Mouse (Mus musculus) kidney, postnatal 14 days (tissue): ENCODE measurements at regions not wholly inside any gene's neighbourhood (a gene's known extent, or its start where the extent isn't known, plus 50 kb on each side); places are given as distances from the start of the nearest gene placed in this dataset.

Source experiments
- DNase-seq: peaks from one replicate; pipeline ENCODE4 v3.0.0; 2022; ENCODE audit warnings: mixed read lengths

DNA sequence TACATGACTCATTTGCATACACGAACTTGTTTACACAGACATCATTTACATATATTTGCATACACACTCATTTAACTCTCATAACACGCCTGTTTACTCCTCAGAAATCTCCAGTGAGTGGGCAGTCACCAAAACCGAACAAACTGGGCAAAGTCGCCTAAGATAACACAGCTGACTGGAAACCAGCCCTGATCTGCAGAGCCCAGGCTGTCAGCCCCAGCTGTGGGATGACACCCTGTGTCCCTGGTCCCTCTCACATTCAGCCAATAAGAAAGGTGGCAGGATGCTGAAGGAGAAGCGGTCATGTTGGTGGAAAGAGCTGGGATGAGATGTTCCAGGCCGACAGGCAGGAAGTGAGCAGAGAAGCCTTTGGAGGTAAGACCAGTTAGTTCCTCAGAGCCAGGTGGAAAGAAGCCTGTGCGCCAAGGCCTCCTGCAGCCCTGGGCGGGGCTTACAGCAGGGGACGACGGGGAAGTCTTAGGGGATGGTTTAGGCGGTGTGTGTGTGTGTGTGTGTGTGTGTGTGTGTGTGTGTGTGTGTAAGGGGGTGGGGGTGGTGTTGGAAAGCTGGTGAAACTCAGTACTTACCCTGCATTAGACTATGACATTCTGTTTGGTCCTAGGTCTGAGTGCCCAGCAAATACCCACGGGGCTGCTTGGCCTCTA, 69.8 kb upstream of the Slc45a1 start:
- no peak for DNase-seq

DNA sequence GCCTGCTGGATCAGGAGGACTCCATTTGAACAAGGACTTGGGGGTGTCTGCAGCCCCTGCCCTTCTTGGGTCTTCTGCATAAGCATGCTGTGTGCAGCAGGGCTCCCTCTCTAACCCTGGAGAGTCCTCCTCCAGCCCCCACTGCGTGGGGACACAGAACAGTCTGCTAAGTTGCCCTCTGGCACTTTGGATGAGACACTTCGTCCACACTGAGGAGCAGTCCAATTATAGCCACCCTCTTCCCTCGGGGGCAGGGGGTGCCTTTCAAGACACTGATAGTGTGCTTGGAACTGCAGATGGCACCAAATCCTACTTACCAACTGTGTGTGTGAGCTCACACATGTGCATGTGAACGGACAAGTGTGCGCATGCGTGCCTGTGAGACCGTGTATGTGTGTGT, 65.9 kb upstream of the Slc45a1 start:
- DNase-seq, result peak; percentile 45

DNA sequence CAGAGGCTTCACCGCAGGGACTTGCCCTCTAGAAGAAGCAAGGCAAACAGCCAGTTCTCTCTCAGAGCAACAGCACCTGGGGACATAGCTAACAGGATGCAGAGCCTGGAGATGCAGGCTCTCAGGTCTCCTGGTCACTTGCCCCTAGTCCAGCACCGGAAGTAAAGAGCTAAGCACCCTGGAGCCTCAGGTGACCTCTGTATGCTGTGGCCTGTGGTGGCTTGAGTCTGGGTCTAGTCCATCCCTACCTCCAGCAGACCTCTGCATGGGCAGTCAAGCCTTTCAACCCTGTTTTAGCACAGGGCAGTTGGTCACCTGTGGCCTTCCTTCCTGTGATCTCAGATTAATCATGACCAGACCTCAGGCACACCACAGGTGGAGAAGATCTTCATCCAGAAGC, 63.1 kb upstream of the Slc45a1 start:
- peak; percentile 81 for DNase-seq

DNA sequence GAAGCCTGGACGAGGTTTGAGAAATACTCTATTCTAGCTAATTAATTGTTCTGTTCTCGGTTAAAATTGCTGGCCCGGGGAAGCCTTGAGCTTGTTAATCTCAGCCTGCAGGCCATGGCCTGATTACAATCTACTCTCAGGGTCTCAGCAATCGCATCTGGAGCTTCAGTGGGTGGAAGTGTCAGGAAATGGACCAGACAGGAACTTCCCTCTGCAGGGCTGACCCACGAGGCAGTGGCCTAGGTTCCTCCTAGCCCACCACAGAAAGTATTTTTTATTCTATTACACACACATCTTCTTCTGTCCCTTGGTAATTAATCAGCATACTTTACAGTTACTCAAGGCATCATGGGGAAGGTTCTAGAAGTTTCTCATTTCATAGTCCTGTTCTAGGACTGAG, 61.3 kb upstream of the Slc45a1 start:
- DNase-seq, result peak; percentile 35

DNA sequence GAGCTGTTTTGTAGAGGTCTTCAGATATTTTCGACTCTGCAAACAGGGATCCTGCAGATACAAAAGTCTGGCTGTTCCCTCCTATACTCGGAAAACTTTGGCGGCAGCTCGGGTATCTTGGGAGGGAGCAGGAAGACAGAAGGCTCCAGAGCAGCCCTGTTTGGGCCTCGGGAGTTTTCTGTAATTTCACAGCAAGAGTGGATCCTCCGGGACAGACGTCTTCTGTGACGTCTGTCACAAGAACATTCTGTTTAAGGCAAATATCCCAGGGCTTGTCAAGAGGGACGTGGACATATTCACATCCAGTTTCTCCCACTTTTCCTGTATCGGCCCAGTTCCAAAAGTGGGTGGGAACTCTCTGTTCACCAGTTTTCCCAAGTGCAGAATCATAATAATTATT, 60.9 kb upstream of the Slc45a1 start:
- DNase-seq, result no peak

DNA sequence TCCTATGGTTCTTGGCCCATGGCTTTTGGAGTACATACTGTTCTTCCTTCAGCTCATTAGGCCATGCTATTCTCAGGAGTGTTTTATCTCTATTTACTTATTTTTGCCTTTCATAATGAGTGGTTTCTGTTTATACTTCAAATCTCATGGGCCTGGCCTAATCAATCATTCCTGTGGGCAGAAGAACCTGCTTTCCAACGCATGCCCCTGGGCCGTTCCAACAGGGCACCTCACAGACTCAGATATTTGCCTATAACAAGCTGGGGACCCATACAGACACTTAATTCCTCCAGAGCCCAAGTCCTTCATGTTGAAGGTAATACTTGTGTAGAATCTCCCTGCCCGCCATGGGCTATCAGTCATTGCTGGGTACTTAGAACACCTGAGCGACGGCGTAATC, 59.7 kb upstream of the Slc45a1 start:
- DNase-seq, result no peak

DNA sequence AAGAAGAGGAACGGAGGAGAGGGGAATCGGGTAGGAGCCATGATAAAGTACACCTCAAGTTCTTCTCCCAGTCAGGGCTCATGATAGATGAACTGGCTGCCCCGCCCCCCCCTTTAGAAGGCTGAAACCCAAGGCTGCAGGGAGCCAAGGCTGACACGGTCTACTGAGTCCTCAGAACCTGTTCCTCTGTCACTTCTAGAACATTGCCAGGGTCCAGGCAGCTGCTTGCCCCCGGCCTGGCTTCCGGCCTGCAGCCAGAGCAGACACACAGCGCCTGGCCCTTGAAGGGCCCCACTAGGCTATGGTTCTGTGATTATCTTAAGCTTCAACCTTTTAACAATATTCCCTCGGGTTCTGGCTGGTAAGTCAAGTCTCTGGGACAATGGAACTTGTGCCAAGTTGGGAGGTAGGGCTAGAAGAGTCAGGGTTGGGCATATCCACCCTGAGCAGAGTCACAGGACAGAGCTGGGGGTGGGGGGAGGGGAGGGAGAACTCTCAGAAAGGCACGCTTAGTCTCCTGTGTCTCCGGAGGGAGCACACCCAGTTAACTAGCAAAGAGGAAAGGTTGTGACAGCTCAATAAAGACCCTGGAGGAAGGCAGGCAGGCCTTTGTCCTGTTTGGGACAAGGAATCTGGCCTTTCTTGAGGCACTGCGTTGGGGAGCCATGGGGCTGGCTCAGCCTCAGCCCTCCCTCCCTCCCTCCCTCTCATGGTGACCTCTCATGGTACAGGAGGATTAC, 57.6 kb upstream of the Slc45a1 start:
- DNase-seq, result peak; percentile 87

DNA sequence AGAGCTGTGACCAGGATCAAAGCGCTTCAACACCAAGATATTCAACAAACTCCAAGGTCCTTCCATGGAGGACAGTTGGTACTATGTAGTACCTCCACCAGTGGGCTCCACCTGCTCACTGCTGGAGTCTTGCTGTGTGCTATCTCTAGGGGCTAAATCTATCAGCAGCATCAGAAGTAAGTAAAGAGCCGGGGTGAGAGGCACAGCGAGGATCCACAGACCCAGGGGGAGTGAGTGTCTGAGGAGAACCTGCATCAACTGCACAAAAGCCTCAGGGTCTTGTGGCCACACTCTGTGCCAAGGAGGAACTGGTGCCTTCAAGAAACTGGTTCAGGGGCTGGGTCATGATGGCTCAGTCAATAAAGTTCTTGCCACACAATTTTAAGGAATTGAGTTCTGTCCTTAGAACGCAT, 56.6 kb upstream of the Slc45a1 start:
- DNase-seq, result peak; percentile 62

DNA sequence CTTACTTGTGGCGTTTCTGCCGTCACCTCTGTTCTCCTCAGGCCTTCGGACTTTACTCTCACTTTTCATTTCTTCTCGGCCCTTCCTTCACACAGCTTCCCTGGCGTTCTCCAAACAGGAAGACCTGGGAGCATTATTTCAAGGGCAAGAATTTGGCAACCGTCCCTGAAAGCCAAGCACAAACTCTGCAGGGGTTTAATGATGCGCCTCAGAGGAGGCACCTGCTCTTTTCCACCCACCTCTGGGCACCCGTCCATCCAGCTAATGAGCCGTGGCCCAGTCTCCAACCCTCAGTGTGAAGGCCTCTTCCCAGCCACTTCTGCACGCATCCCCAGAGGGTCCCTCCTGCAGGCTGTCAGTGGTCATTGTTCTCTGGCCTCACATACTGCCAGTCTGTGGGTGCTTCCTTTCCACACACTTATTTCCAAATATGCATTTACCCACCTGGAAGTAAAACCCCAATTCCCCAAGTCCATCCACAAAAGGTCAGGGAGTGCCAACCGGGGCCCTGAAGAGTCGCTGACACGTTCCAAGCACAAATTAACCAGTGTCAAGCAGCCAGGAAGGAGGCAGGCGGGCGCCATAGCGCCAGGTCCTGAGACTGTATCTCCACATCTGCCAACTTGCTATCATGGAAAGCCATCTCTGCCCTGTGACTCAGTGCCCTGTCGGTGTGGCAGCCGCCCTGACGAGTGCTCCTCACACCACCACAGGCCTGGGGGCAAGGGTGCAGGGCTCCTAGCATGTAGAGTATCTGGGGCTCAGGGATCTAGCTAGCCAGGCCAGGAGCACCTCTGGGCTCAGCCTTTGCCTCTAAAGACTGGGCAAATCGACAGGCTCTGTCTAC, 56.0 kb upstream of the Slc45a1 start:
- peak; percentile 93 for DNase-seq

DNA sequence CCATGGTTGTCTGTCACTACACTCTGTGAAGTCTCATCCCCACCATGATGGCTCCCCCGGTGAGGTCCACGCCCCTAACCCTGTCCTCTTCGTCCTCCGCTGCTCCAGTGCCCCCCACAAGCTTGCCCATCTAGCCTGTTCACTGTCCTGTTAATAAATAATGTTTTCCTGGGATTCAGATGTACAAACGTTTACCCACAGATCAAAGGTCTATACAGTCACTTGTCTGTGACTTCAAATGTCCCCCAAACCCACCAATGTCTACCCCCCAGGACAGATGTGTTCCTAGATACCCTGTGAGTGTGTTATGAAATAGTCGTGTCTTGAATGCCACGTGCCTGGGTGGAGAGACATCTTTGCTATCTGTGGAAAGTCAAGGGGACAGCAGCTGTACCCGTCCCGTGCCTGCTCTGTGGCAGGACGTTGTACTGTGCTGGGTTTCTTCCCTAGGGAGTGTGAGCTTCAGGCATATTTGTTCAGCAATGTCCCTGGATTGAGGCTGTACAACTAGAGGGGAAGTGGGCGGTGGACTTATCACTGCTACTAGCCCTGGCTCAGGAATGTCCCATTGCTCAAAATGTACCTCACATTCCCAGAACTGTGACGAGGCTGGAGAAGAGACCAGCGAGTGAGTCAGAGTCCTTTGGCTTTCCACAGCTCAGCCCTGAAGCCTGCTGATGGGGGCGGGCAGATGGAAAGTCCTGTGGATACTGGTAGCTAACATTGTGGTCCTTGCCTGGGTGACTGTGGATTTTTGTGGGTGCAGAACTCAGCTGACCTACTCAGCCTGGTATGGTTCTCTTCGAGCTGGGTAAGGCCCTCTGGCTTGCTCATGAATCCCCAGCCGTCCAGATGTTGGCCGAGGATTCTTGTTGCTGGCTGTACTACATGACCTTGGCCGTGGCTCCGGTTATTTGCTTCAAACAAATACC, 55.1 kb upstream of the Slc45a1 start:
- DNase-seq, result peak; percentile 71

DNA sequence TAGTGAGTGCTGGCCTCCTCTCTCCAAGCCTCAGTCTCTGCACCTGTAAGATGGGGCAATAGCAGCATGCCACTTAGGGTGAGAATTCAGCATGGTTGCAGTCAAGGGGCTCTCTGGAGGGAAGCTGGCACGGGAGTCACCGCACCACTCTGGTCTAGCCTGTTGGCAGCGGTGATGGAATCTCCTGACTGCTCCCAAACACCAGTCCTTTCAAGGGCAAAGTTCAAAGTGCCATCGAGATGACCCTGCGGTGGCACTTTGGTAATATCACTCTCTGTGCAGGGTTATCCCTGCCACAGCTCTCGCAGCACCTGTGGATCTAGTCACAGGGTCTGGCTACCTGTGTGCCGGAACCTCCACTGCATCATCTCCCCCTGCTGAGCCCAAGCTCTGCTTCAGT, 54.3 kb upstream of the Slc45a1 start:
- peak; percentile 64 for DNase-seq

DNA sequence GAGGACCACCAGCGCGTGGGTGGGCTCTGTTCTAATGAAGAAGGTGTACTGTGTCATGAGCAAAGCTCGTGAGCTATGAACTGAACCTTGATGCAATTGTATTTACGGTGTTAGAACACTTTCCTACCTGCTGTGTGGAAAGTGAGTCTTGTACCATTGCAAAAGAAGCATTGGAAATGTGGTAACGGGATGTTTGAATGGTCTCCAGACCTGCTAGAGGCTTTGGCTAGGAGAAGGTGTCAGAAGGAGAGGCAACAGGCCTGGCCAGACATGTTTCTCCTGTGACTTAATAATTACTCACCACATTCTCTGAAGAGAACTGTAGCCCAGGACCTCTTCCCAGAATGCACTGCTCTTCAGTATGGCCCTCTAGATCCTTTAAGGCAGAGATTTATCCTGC, 51.3 kb upstream of the Slc45a1 start:
- DNase-seq, result no peak
